Mouse (Mus musculus) megakaryocyte, embryonic 14.5 days (primary cell): ENCODE results near the gene B430306N03Rik.

Source experiments
- FLI1 ChIP-seq: IDR thresholded peaks from 2 replicates; pipeline ENCODE4 v1.6.1; 2012; ENCODE audit warnings: low read length, inconsistent platforms, mixed read lengths
- GATA1 ChIP-seq: IDR thresholded peaks from 3 replicates; pipeline ENCODE4 v1.6.1; 2012; ENCODE audit warnings: mixed read lengths, low read length, inconsistent platforms, borderline replicate concordance

DNA sequence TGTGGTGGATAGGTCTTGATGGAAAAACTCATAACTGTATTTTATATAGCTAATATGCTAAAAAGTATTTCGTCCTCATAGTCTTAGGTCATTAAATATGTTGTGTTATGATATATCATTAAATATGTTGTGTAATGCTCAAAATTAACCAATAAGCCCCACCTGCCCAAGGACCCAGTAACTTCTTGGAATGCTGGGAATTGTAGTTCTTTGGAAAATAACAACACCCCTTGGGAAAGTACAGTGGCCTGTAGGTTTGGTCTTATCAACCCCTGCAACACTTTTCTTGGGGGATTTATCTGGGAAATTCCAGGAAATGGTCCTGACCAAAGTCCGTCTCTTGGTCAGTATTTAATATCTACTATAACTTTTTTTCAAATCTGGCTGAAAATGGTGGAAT lies 27.1 kb downstream of the B430306N03Rik start:
- TF ChIP-seq GATA1 = no peak
- TF ChIP-seq FLI1 = no peak
